Mouse (Mus musculus) liver, adult 2 months (tissue): ENCODE results near the gene Plpp1.

Experiments used
- CTCF ChIP-seq: fragments of 200-500 bp; IDR thresholded peaks from 2 replicates; pipeline ENCODE4 v1.5.1; 2011; ENCODE audit warnings: low read depth, low read length, control low read depth
- POLR2A ChIP-seq: fragments of 200-500 bp; IDR thresholded peaks from 2 replicates; pipeline ENCODE4 v1.6.1; 2011; ENCODE audit warnings: low read length, control low read depth; ENCODE audit not compliant: insufficient read depth; ENCODE audit errors: extremely low read depth

GRCm38 (mm10) chr13:112761787-112762186, 38.8 kb upstream of the Plpp1 start:
- no peak for TF ChIP-seq CTCF
- TF ChIP-seq POLR2A: no peak
